Mouse (Mus musculus) embryonic facial prominence, embryonic 15.5 days (tissue): ENCODE results near the gene Ang2. TPM values are rescaled to one million over a fixed set of nuclear protein-coding genes. Genes with fewer than 3 reads are reported as not detected.
"Not testable (repeated sequence)": the region's sequence is repeated elsewhere in the genome, so short reads cannot be mapped to it uniquely, and the experiment has no call there.

Experiments used
- ATAC-seq: fragments of 200-750 bp; cut with Nextera tagmentation; 2 replicates; pipeline ENCODE4 v1.8.0; 2017; ENCODE audit warnings: low read depth, moderate TSS enrichment; ENCODE audit not compliant: insufficient number of reproducible peaks, low FRiP score, low TSS enrichment
- H3K27ac ChIP-seq: fragments of 300-500 bp; sonication (generic); replicated peaks from 2 replicates; pipeline ENCODE4 v1.5.1; 2015; ENCODE audit warnings: mild to moderate bottlenecking, inconsistent platforms
- H3K27me3 ChIP-seq: fragments of 300-500 bp; sonication (generic); 2 replicates; pipeline ENCODE4 v1.6.1; 2015; ENCODE audit warnings: inconsistent platforms
- H3K36me3 ChIP-seq: fragments of 300-500 bp; sonication (generic); 2 replicates; pipeline ENCODE4 v1.6.1; 2015; ENCODE audit warnings: mild to moderate bottlenecking, inconsistent platforms
- H3K4me1 ChIP-seq: fragments of 300-500 bp; sonication (generic); 2 replicates; pipeline ENCODE4 v1.6.1; 2015; ENCODE audit warnings: inconsistent platforms
- H3K4me2 ChIP-seq: fragments of 300-500 bp; sonication (generic); replicated peaks from 2 replicates; pipeline ENCODE4 v1.6.1; 2015; ENCODE audit warnings: mild to moderate bottlenecking, inconsistent platforms
- H3K4me3 ChIP-seq: fragments of 300-500 bp; sonication (generic); replicated peaks from 2 replicates; pipeline ENCODE4 v1.5.1; 2015; ENCODE audit warnings: mild to moderate bottlenecking, inconsistent platforms
- H3K9ac ChIP-seq: fragments of 300-500 bp; sonication (generic); 2 replicates; pipeline ENCODE4 v1.6.1; 2015; ENCODE audit warnings: inconsistent platforms
- H3K9me3 ChIP-seq: fragments of 300-500 bp; sonication (generic); replicated peaks from 2 replicates; pipeline ENCODE4 v1.6.1; 2016; ENCODE audit warnings: inconsistent platforms
- WGBS: fragments of 180-500 bp; shearing (Covaris S2); methylation state at CpG from one replicate; pipeline ENCODE4 v1.1.7; 2015; 5-methylcytosine and 5-hydroxymethylcytosine counted together
- polyA plus RNA-seq: library from polyadenylated mRNA; unstranded; fragments of >200 nt; fragmentation: Nextera tagmentation; extraction: Ambion mirVana; gene quantifications from 2 replicates; pipeline ENCODE4 v1.2.1, GENCODE M21; 2015

Ang2 gene
- polyA plus RNA-seq, 1 experiment from 2014 or later: 0.19 TPM

- H3K27me3 ChIP-seq, H3K4me3 ChIP-seq, ATAC-seq, H3K9me3 ChIP-seq, H3K27ac ChIP-seq, H3K4me1 ChIP-seq, H3K4me2 ChIP-seq, H3K36me3 ChIP-seq, H3K9ac ChIP-seq: not testable (repeated sequence)
- 48% methylated on average over 4 of the region's 4 CpGs for whole genome bisulfite sequencing
These were observed 26.0 kb downstream of the Ang2 start for GRCm38 (mm10) chr14:51172947-51173346.

- not testable (repeated sequence) for ATAC-seq, H3K4me3 ChIP-seq, H3K36me3 ChIP-seq, H3K27ac ChIP-seq, H3K4me1 ChIP-seq, H3K27me3 ChIP-seq, H3K9me3 ChIP-seq, H3K9ac ChIP-seq, H3K4me2 ChIP-seq
- 38% methylated on average over 9 of the region's 9 CpGs for WGBS
These were observed 26.7 kb downstream of the Ang2 start for GRCm38 (mm10) chr14:51172095-51172865.

GRCm38 (mm10) chr14:51166068-51166467 lies 32.9 kb downstream of the Ang2 start:
- Histone ChIP-seq H3K27me3 (no peaks in the 10 kb centered on the region), H3K4me3 (no peak overlapping the region), H3K36me3 (no peaks in the 10 kb centered on the region), H3K9me3 (no peaks in the 10 kb centered on the region), H3K4me2 (no peak overlapping the region), H3K4me1 (no peaks in the 10 kb centered on the region), H3K27ac (no peak overlapping the region), H3K9ac (no peak overlapping the region)
- no peak for ATAC-seq

GRCm38 (mm10) chr14:51165435-51165834 lies 33.5 kb downstream of the Ang2 start:
- H3K9me3 ChIP-seq: no peaks in the 10 kb centered on the region
- ATAC-seq: no peak
- H3K4me2 ChIP-seq: no peak overlapping the region
- H3K36me3 ChIP-seq: no peaks in the 10 kb centered on the region
- no peaks in the 10 kb centered on the region for H3K4me1 ChIP-seq
- no peak overlapping the region for H3K4me3 ChIP-seq
- whole genome bisulfite sequencing: 100% methylated on average over 1 of the region's 1 CpGs
- H3K27ac ChIP-seq: no peak overlapping the region
- no peaks in the 10 kb centered on the region for H3K27me3 ChIP-seq
- H3K9ac ChIP-seq: no peak overlapping the region

- not testable (repeated sequence) for H3K36me3 ChIP-seq, H3K27me3 ChIP-seq
- 83% methylated on average over 6 of the region's 6 CpGs for WGBS
These were observed 35.6 kb downstream of the Ang2 start for GRCm38 (mm10) chr14:51163323-51163722.

GRCm38 (mm10) chr14:51161976-51162375 lies 37.0 kb downstream of the Ang2 start, which contains the start of gene Rnase2b:
TSS of gene Rnase2b (plus strand) at chr14:51162260.
- not testable (repeated sequence) for H3K36me3 ChIP-seq, ATAC-seq, H3K4me2 ChIP-seq, H3K27me3 ChIP-seq, H3K9ac ChIP-seq, H3K27ac ChIP-seq, H3K9me3 ChIP-seq, H3K4me3 ChIP-seq, H3K4me1 ChIP-seq
- WGBS: 89% methylated on average over 3 of the region's 3 CpGs

More at GRCm38 (mm10) chr14:51163323-51163722, 35.6 kb downstream of the Ang2 start:
- H3K4me2 ChIP-seq, H3K9ac ChIP-seq, H3K4me3 ChIP-seq, ATAC-seq, H3K4me1 ChIP-seq, H3K27ac ChIP-seq, H3K9me3 ChIP-seq: not testable (repeated sequence)

GRCm38 (mm10) chr14:51157072-51157471 lies 41.9 kb downstream of the Ang2 start:
- H3K4me2 ChIP-seq: no peak overlapping the region
- H3K27me3 ChIP-seq: no peaks in the 10 kb centered on the region
- H3K27ac ChIP-seq: no peak overlapping the region
- WGBS: 92% methylated on average over 1 of the region's 1 CpGs
- no peaks in the 10 kb centered on the region for H3K4me1 ChIP-seq
- no peak overlapping the region for H3K9ac ChIP-seq
- H3K4me3 ChIP-seq: no peak overlapping the region
- no peaks in the 10 kb centered on the region for H3K9me3 ChIP-seq
- ATAC-seq: no peak
- no peaks in the 10 kb centered on the region for H3K36me3 ChIP-seq

GRCm38 (mm10) chr14:51156736-51157068 lies 42.2 kb downstream of the Ang2 start:
- H3K4me3 ChIP-seq: no peak overlapping the region
- no peak overlapping the region for H3K9ac ChIP-seq
- H3K27ac ChIP-seq: no peak overlapping the region
- ATAC-seq: no peak
- no peaks in the 10 kb centered on the region for H3K36me3 ChIP-seq
- H3K4me2 ChIP-seq: no peak overlapping the region
- no peaks in the 10 kb centered on the region for H3K9me3 ChIP-seq
- no peaks in the 10 kb centered on the region for H3K4me1 ChIP-seq
- H3K27me3 ChIP-seq: no peaks in the 10 kb centered on the region
- WGBS: 83% methylated on average over 4 of the region's 4 CpGs

GRCm38 (mm10) chr14:51156056-51156735 lies 42.8 kb downstream of the Ang2 start:
- Histone ChIP-seq H3K27me3 (no peaks in the 10 kb centered on the region), H3K4me2 (no peak overlapping the region), H3K36me3 (no peaks in the 10 kb centered on the region), H3K9ac (no peak overlapping the region), H3K27ac (no peak overlapping the region), H3K4me1 (no peaks in the 10 kb centered on the region), H3K4me3 (no peak overlapping the region), H3K9me3 (no peaks in the 10 kb centered on the region)
- 88% methylated on average over 5 of the region's 5 CpGs for WGBS
- no peak for ATAC-seq

- H3K4me2 ChIP-seq: no peak overlapping the region
- 88% methylated on average over 5 of the region's 5 CpGs for WGBS
- H3K27me3 ChIP-seq: no peaks in the 10 kb centered on the region
- no peak overlapping the region for H3K27ac ChIP-seq
- no peaks in the 10 kb centered on the region for H3K4me1 ChIP-seq
- H3K36me3 ChIP-seq: no peaks in the 10 kb centered on the region
- no peak overlapping the region for H3K4me3 ChIP-seq
- no peaks in the 10 kb centered on the region for H3K9me3 ChIP-seq
- H3K9ac ChIP-seq: no peak overlapping the region
- ATAC-seq: no peak
These were observed 46.6 kb downstream of the Ang2 start for GRCm38 (mm10) chr14:51152249-51152870.

- 82% methylated on average over 3 of the region's 3 CpGs for WGBS
- Histone ChIP-seq H3K9ac (no peak overlapping the region), H3K9me3 (no peaks in the 10 kb centered on the region), H3K4me1 (no peaks in the 10 kb centered on the region), H3K4me3 (no peak overlapping the region), H3K27ac (no peak overlapping the region), H3K27me3 (no peaks in the 10 kb centered on the region), H3K4me2 (no peak overlapping the region), H3K36me3 (no peaks in the 10 kb centered on the region)
- no peak for ATAC-seq
These were observed 48.6 kb downstream of the Ang2 start for GRCm38 (mm10) chr14:51150206-51150831.
